Mouse (Mus musculus) thymus, postnatal 4 days (tissue): ENCODE results near the gene Kif14.
A peak's percentile ranks its signal among the peaks of the same experiment; 100 is the strongest.

ENCODE experiments used
- DNase-seq: peaks from one replicate; pipeline ENCODE4 v3.0.0; 2021

The Kif14 gene

GRCm38 (mm10) chr1:136466143-136466811 is at the start of gene Kif14:
Gene Kif14 (plus strand): TSS chr1:136466343.
- peak; percentile 97 for DNase-seq

- no peak for DNase-seq
These were observed 47.8 kb upstream of the Kif14 start for GRCm38 (mm10) chr1:136418393-136418792.

- DNase-seq: peak; percentile 20
These were observed 38.8 kb upstream of the Kif14 start for GRCm38 (mm10) chr1:136427166-136427969.

- DNase-seq: no peak
These were observed 37.2 kb upstream of the Kif14 start for GRCm38 (mm10) chr1:136428981-136429380.

GRCm38 (mm10) chr1:136430126-136430818 is 35.9 kb upstream of the Kif14 start:
- DNase-seq: no peak

GRCm38 (mm10) chr1:136440741-136441140 is 25.4 kb upstream of the Kif14 start:
- no peak for DNase-seq

- DNase-seq: no peak
These were observed 23.3 kb upstream of the Kif14 start for GRCm38 (mm10) chr1:136442809-136443208.

GRCm38 (mm10) chr1:136444555-136445255 is 21.4 kb upstream of the Kif14 start:
- no peak for DNase-seq

- DNase-seq: no peak
These were observed 19.2 kb upstream of the Kif14 start for GRCm38 (mm10) chr1:136446933-136447332.

GRCm38 (mm10) chr1:136447338-136447737 is 18.8 kb upstream of the Kif14 start:
- DNase-seq: no peak

- DNase-seq: no peak
These were observed 16.6 kb upstream of the Kif14 start for GRCm38 (mm10) chr1:136449541-136449940.

- DNase-seq: no peak
These were observed 15.9 kb upstream of the Kif14 start for GRCm38 (mm10) chr1:136450206-136450605.

- DNase-seq: no peak
These were observed 13.7 kb upstream of the Kif14 start for GRCm38 (mm10) chr1:136452421-136452820.

- no peak for DNase-seq
These were observed 10.2 kb upstream of the Kif14 start for GRCm38 (mm10) chr1:136455756-136456585.

- no peak for DNase-seq
These were observed 9.4 kb upstream of the Kif14 start for GRCm38 (mm10) chr1:136456741-136457140.

GRCm38 (mm10) chr1:136457403-136457802 is 8.7 kb upstream of the Kif14 start:
- no peak for DNase-seq

GRCm38 (mm10) chr1:136458691-136459245 is 7.4 kb upstream of the Kif14 start:
- DNase-seq: no peak

GRCm38 (mm10) chr1:136462443-136462842 is 3.7 kb upstream of the Kif14 start:
- no peak for DNase-seq

- no peak for DNase-seq
These were observed 975 bp upstream of the Kif14 start for GRCm38 (mm10) chr1:136465168-136465567.

GRCm38 (mm10) chr1:136469408-136469807 is 3.3 kb downstream of the Kif14 start:
- no peak for DNase-seq

- DNase-seq: no peak
These were observed 4.3 kb downstream of the Kif14 start for GRCm38 (mm10) chr1:136470471-136470870.

GRCm38 (mm10) chr1:136491681-136492080 is 25.5 kb downstream of the Kif14 start:
- DNase-seq: no peak
